Comparison of ENCODE assay signal across 8 mouse cellular contexts in genomic region chr2:11604053-11604452, GRCm38 (mm10). TPM values are rescaled to one million over a fixed set of nuclear protein-coding genes. Genes with fewer than 3 reads are reported as not detected.
DNase-seq lines count a peak whose midpoint lies in the region; ATAC-seq and TF ChIP-seq lines count a peak whose summit lies in the region.

Gene Rbm17 (minus strand): TSS chr2:11604153.

- 87% methylated on average over 5 of the region's 5 CpGs for WGBS in midbrain, embryonic 14.5 days

- peak within 1 kb of the TSS; percentile 98 for H3K9ac ChIP-seq in midbrain, embryonic 14.5 days (replicated peaks; ENCODE audit: low read length)

- H3K27me3 ChIP-seq in midbrain, embryonic 14.5 days (ENCODE audit: control insufficient read depth, insufficient read depth, low read length): no peaks in the 10 kb centered on the region

- no peak for ATAC-seq in midbrain, embryonic 14.5 days (ENCODE audit: low FRiP score, low TSS enrichment)

- H3K4me1 ChIP-seq in cortical plate, adult 2 months (ENCODE audit: control insufficient read depth, insufficient read depth, low read length): no peaks in the 10 kb centered on the region
- H3K4me1 ChIP-seq in midbrain, embryonic 14.5 days (ENCODE audit: control insufficient read depth, insufficient read depth, low read length): peaks cover 8% of the 10 kb centered on the region

- H3K36me3 ChIP-seq in midbrain, embryonic 14.5 days (ENCODE audit: control insufficient read depth, insufficient read depth, low read length): peaks cover 15% of the 10 kb centered on the region

- peak within 1 kb of the TSS; percentile 97 for H3K4me3 ChIP-seq in left cerebral cortex, adult 2 months
- H3K4me3 ChIP-seq in cortical plate, adult 2 months (ENCODE audit: insufficient read depth, low read length): peak within 1 kb of the TSS; percentile 79
- H3K4me3 ChIP-seq in midbrain, embryonic 14.5 days (replicated peaks; ENCODE audit: low read depth, low read length): peak within 1 kb of the TSS; percentile 94

- no peak for TF ChIP-seq CTCF in left cerebral cortex, adult 2 months (IDR thresholded peaks at IDR 0.05)
- no peak for TF ChIP-seq CTCF in cortical plate, adult 2 months (IDR thresholded peaks at IDR 0.05; ENCODE audit: extremely low read depth, insufficient read depth, low read length)

- peak within 1 kb of the TSS; percentile 86 for H3K27ac ChIP-seq in left cerebral cortex, adult 2 months
- H3K27ac ChIP-seq in cortical plate, adult 2 months (ENCODE audit: insufficient read depth, low read length): no peak within 1 kb of the TSS
- peak within 1 kb of the TSS; percentile 72 for H3K27ac ChIP-seq in midbrain, embryonic 14.5 days (replicated peaks; ENCODE audit: low read depth, low read length)

- H3K9me3 ChIP-seq in midbrain, embryonic 14.5 days (ENCODE audit: control insufficient read depth, low read length): no peaks in the 10 kb centered on the region

- H3K4me2 ChIP-seq in midbrain, embryonic 14.5 days (ENCODE audit: low read length): peak within 1 kb of the TSS; percentile 87

- no peak for DNase-seq in left cerebral cortex, adult 2 months (ENCODE audit: extremely low spot score in 1 of 2, low spot score in 2 of 2)
- no peak for DNase-seq in left cerebral cortex, adult 11 months (ENCODE audit: low spot score)
- DNase-seq in heart, adult 8-10 months (ENCODE audit: low spot score): no peak
- no peak for DNase-seq in layer of hippocampus, postnatal 14 days (ENCODE audit: low spot score in 2 of 2)
- DNase-seq in midbrain, embryonic 14.5 days: no peak
- no peak for DNase-seq in right cerebral cortex, postnatal 25 days
- no peak for DNase-seq in thymus, postnatal 14 days

- no peak for TF ChIP-seq POLR2A in cortical plate, adult 2 months (IDR thresholded peaks at IDR 0.05; ENCODE audit: extremely low read depth, insufficient read depth, low read length)

- intact Hi-C loops in left cerebral cortex, adult 2 months (cut with DNase I): loop anchor here (5.0 kb wide), 1 partner anchor 103 kb away; the partner anchor contains the start of gene Il15ra

RNA-seq across cellular contexts. Expression of gene Rbm17, which starts in this region (rescaled TPM):
- 10 to 100 TPM; 84.7 to 86.9 TPM for total RNA-seq in left cerebral cortex, adult 2 months (2021)
- 93.7 and 104 TPM in 2 replicates for polyA plus RNA-seq in cortical plate, adult 2 months (2012; rRNA removed)
- 10 to 100 TPM; 46.0 to 59.0 (median 51.3) TPM for total RNA-seq in heart, adult 8-10 months (2022)
- total RNA-seq in layer of hippocampus, postnatal 14 days (2021): 10 to 100 TPM; 77.1 to 84.6 TPM
- polyA plus RNA-seq in midbrain, embryonic 14.5 days (2014; fragmentation: Nextera tagmentation; extraction: Ambion mirVana): 118 and 125 TPM in 2 replicates
